Mouse (Mus musculus): ENCODE results near the gene Srpk2. TPM values are rescaled to one million over a fixed set of nuclear protein-coding genes. Genes with fewer than 3 reads are reported as not detected.
"Not testable (repeated sequence)": the region's sequence is repeated elsewhere in the genome, so short reads cannot be mapped to it uniquely, and the experiment has no call there.

Gene Srpk2
- polyA plus RNA-seq, 1 experiment from 2014 or later, result 112 TPM

DNA sequence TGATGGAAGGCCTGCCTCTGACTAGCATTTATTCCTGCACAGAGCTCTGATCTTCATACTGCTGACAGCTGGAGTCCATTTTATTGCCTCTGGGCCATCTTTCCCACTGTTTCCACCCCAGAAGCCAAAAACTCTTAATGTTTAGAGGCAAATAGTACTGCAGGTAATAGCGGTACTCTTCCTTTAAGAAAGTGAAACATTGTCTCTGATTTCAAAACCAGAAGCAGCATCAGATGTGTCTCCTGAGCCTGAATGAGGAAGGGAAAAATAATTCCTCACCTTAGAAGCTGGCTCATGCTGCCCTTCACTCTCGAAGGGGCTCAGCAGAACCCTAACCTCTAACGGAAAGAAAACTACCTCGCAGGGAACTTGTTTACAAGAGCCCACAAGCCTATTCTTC is 26.8 kb upstream of the Srpk2 start:
- H3K4me3 ChIP-seq (ENCODE audit: low read depth, low read length), result no peak overlapping the region
- H3K9ac ChIP-seq (ENCODE audit: low read depth, low read length), result no peak overlapping the region
- no peaks in the 10 kb centered on the region for H3K27me3 ChIP-seq (ENCODE audit: control insufficient read depth, insufficient read depth, low read depth, low read length)
- H3K36me3 ChIP-seq (ENCODE audit: control insufficient read depth, insufficient read depth, low read length), result peaks cover 4% of the 10 kb centered on the region; the same call in 1 of the 2 replicates
- peaks cover 5% of the 10 kb centered on the region; the same call in 1 of the 2 replicates for H3K9me3 ChIP-seq (replicated peaks; ENCODE audit: control insufficient read depth, low read length, poor library complexity, severe bottlenecking)
- no peak overlapping the region for H3K4me2 ChIP-seq (ENCODE audit: low read length)
- ATAC-seq, result no peak
- WGBS, result 98% methylated on average over 4 of the region's 4 CpGs
- H3K27ac ChIP-seq (ENCODE audit: low read length), result no peak overlapping the region
- H3K4me1 ChIP-seq (ENCODE audit: control insufficient read depth, insufficient read depth, low read length), result peaks cover 3% of the 10 kb centered on the region; the same call in 1 of the 2 replicates

DNA sequence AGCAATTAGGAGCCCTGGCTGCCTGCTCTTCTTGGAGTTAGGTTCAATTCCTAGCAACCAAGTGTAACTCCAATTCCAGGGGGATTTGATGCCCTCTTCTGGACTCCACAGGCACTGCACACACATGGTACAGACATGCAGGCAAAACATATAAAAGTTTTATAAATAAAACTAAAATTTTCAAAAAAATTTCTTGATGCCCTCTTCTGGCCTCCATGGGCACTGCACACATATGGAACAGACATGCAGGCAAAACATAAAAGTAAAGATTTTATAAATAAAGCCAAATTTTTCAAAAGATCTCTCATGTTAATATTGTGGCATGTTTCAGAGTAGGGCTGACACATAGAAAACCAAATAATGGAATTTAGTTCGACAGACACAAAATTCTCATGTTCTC is 25.2 kb upstream of the Srpk2 start:
- Histone ChIP-seq H3K4me2 (ENCODE audit: low read length) (no peak overlapping the region), H3K36me3 (ENCODE audit: control insufficient read depth, insufficient read depth, low read length) (peaks cover 4% of the 10 kb centered on the region; the same call in 1 of the 2 replicates), H3K9me3 (replicated peaks; ENCODE audit: control insufficient read depth, low read length, poor library complexity, severe bottlenecking) (peaks cover 5% of the 10 kb centered on the region; the same call in 1 of the 2 replicates), H3K27ac (ENCODE audit: low read length) (no peak overlapping the region), H3K27me3 (ENCODE audit: control insufficient read depth, insufficient read depth, low read depth, low read length) (no peaks in the 10 kb centered on the region), H3K4me3 (ENCODE audit: low read depth, low read length) (no peak overlapping the region), H3K9ac (ENCODE audit: low read depth, low read length) (no peak overlapping the region), H3K4me1 (ENCODE audit: control insufficient read depth, insufficient read depth, low read length) (peaks cover 3% of the 10 kb centered on the region; the same call in 1 of the 2 replicates)
- no peak for ATAC-seq
- WGBS, result 100% methylated on average over 1 of the region's 1 CpGs

- not testable (repeated sequence) for H3K4me2 ChIP-seq (ENCODE audit: low read length); H3K4me3 ChIP-seq (ENCODE audit: low read depth, low read length); ATAC-seq; H3K27me3 ChIP-seq (ENCODE audit: control insufficient read depth, insufficient read depth, low read depth, low read length); H3K27ac ChIP-seq (ENCODE audit: low read length); H3K4me1 ChIP-seq (ENCODE audit: control insufficient read depth, insufficient read depth, low read length); H3K9ac ChIP-seq (ENCODE audit: low read depth, low read length)
- peaks cover 17% of the 10 kb centered on the region for H3K9me3 ChIP-seq (replicated peaks; ENCODE audit: control insufficient read depth, low read length, poor library complexity, severe bottlenecking)
- 97% methylated on average over 29 of the region's 34 CpGs for WGBS
- H3K36me3 ChIP-seq (ENCODE audit: control insufficient read depth, insufficient read depth, low read length), result peaks cover 20% of the 10 kb centered on the region
Measured at GRCm38 (mm10) chr5:23706601-23707597, 22.5 kb upstream of the Srpk2 start.

- no peak for ATAC-seq
- no peak overlapping the region for H3K27ac ChIP-seq (ENCODE audit: low read length)
- peaks cover 18% of the 10 kb centered on the region for H3K9me3 ChIP-seq (replicated peaks; ENCODE audit: control insufficient read depth, low read length, poor library complexity, severe bottlenecking)
- H3K4me2 ChIP-seq (ENCODE audit: low read length), result no peak overlapping the region
- no peak overlapping the region for H3K9ac ChIP-seq (ENCODE audit: low read depth, low read length)
- no peaks in the 10 kb centered on the region for H3K4me1 ChIP-seq (ENCODE audit: control insufficient read depth, insufficient read depth, low read length)
- peaks cover 10% of the 10 kb centered on the region for H3K36me3 ChIP-seq (ENCODE audit: control insufficient read depth, insufficient read depth, low read length)
- no peak overlapping the region for H3K4me3 ChIP-seq (ENCODE audit: low read depth, low read length)
- no peaks in the 10 kb centered on the region for H3K27me3 ChIP-seq (ENCODE audit: control insufficient read depth, insufficient read depth, low read depth, low read length)
- 93% methylated on average over 1 of the region's 1 CpGs for WGBS
Measured at GRCm38 (mm10) chr5:23697457-23697856, 13.0 kb upstream of the Srpk2 start.

DNA sequence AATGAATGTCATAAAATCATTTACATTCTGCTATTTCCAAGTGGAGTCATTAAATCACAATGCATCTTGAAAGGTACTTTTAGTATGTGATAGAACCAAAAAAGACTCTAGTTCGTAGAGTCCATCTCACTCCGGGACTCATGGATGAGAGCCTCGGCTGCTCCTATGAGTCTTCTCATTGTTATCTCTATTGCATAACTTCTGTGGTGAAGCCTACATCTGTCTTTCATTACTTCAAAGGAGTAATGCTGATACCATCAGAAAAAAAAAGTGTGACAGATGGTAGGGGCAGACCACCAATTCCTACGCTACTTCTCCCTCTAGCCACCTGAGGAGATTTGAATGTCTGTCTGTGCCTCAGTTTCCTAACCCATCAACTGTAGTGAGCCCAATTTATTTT is 986 bp downstream of the Srpk2 start:
- 88% methylated on average over 4 of the region's 4 CpGs for WGBS
- no peak for ATAC-seq

GRCm38 (mm10) chr5:23679006-23679405 is 5.4 kb downstream of the Srpk2 start:
- H3K9me3 ChIP-seq (replicated peaks; ENCODE audit: control insufficient read depth, low read length, poor library complexity, severe bottlenecking), result no peaks in the 10 kb centered on the region
- no peak overlapping the region for H3K4me3 ChIP-seq (ENCODE audit: low read depth, low read length)
- no peak overlapping the region for H3K9ac ChIP-seq (ENCODE audit: low read depth, low read length)
- no peak overlapping the region for H3K27ac ChIP-seq (ENCODE audit: low read length)
- no peak overlapping the region for H3K4me2 ChIP-seq (ENCODE audit: low read length)
- H3K4me1 ChIP-seq (ENCODE audit: control insufficient read depth, insufficient read depth, low read length), result peaks cover 3% of the 10 kb centered on the region; the same call in 1 of the 2 replicates
- no peak for ATAC-seq
- no peaks in the 10 kb centered on the region for H3K36me3 ChIP-seq (ENCODE audit: control insufficient read depth, insufficient read depth, low read length)
- WGBS, result 53% methylated on average over 3 of the region's 3 CpGs
- no peaks in the 10 kb centered on the region for H3K27me3 ChIP-seq (ENCODE audit: control insufficient read depth, insufficient read depth, low read depth, low read length)

More for the DNA sequence above, 986 bp downstream of the Srpk2 start:
- Histone ChIP-seq H3K4me3 (ENCODE audit: low read depth, low read length) (no peak overlapping the region), H3K4me2 (ENCODE audit: low read length) (no peak overlapping the region), H3K4me1 (ENCODE audit: control insufficient read depth, insufficient read depth, low read length) (no peaks in the 10 kb centered on the region), H3K9ac (ENCODE audit: low read depth, low read length) (no peak overlapping the region), H3K27ac (ENCODE audit: low read length) (no peak overlapping the region), H3K27me3 (ENCODE audit: control insufficient read depth, insufficient read depth, low read depth, low read length) (no peaks in the 10 kb centered on the region), H3K36me3 (ENCODE audit: control insufficient read depth, insufficient read depth, low read length) (no peaks in the 10 kb centered on the region), H3K9me3 (replicated peaks; ENCODE audit: control insufficient read depth, low read length, poor library complexity, severe bottlenecking) (no peaks in the 10 kb centered on the region)

GRCm38 (mm10) chr5:23677883-23678282 is 6.5 kb downstream of the Srpk2 start:
- WGBS, result 94% methylated on average over 5 of the region's 5 CpGs
- Histone ChIP-seq H3K36me3 (ENCODE audit: control insufficient read depth, insufficient read depth, low read length) (no peaks in the 10 kb centered on the region), H3K4me1 (ENCODE audit: control insufficient read depth, insufficient read depth, low read length) (peaks cover 4% of the 10 kb centered on the region; the same call in 1 of the 2 replicates), H3K27ac (ENCODE audit: low read length) (no peak overlapping the region), H3K4me3 (ENCODE audit: low read depth, low read length) (no peak overlapping the region), H3K27me3 (ENCODE audit: control insufficient read depth, insufficient read depth, low read depth, low read length) (no peaks in the 10 kb centered on the region), H3K9me3 (replicated peaks; ENCODE audit: control insufficient read depth, low read length, poor library complexity, severe bottlenecking) (no peaks in the 10 kb centered on the region), H3K4me2 (ENCODE audit: low read length) (no peak overlapping the region), H3K9ac (ENCODE audit: low read depth, low read length) (no peak overlapping the region)
- ATAC-seq, result no peak

- Histone ChIP-seq H3K36me3 (ENCODE audit: control insufficient read depth, insufficient read depth, low read length) (no peaks in the 10 kb centered on the region), H3K4me2 (ENCODE audit: low read length) (no peak overlapping the region), H3K9ac (ENCODE audit: low read depth, low read length) (no peak overlapping the region), H3K27ac (ENCODE audit: low read length) (no peak overlapping the region), H3K4me3 (ENCODE audit: low read depth, low read length) (no peak overlapping the region), H3K4me1 (ENCODE audit: control insufficient read depth, insufficient read depth, low read length) (peaks cover 4% of the 10 kb centered on the region; the same call in 1 of the 2 replicates), H3K27me3 (ENCODE audit: control insufficient read depth, insufficient read depth, low read depth, low read length) (no peaks in the 10 kb centered on the region), H3K9me3 (replicated peaks; ENCODE audit: control insufficient read depth, low read length, poor library complexity, severe bottlenecking) (no peaks in the 10 kb centered on the region)
- no peak for ATAC-seq
- WGBS, result 91% methylated on average over 5 of the region's 5 CpGs
Measured at GRCm38 (mm10) chr5:23677072-23677453, 7.4 kb downstream of the Srpk2 start.

Measured in midbrain, embryonic 16.5 days (tissue).